In the genomic region with DNA sequence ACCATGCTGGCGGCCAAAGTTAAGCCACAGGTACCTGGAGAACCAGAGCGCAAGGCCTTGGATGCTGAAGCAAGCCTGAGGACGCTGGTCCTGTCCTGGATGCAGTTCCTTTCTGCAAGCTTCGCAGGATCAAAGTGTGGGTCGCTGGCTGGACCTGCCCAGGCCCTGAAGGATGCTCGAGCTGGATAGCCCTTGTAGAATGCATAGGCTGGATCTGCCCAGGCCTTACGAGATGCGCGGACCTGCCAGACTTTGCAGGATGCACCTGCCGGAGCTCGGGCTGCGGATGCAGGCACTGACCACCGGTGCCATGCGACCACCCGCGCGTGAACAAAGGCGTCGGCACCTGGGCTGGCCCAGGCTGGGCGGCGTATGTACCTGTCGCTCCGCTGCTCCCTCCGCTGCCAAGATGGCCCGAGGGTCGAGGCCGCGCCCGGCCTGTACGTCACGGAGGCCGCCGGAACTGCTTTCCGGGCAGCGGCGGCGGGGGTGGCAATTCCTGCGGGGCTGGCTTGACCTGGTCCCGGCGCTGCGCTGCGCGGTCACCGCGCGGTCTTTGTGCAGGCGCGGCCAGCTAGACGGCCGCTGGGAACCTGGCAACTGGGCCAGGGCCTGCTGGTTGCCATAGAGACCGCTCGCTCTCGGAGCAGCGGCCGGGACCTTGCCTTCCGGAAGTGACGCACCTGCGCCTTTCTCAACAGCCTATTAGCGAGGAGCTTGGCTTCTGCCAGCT, we compare ENCODE assay signal across 8 mouse cellular contexts. TPM values are rescaled to one million over a fixed set of nuclear protein-coding genes. Genes with fewer than 3 reads are reported as not detected.
DNase-seq lines count a peak whose midpoint lies in the region; ATAC-seq lines count a peak whose summit lies in the region.

A gene (minus strand): TSS at position 635 of the 733 bp plus-strand sequence.

- peaks cover 41% of the 10 kb centered on the region for H3K4me1 ChIP-seq in hindbrain, embryonic 12.5 days
- H3K4me1 ChIP-seq in lung, embryonic 15.5 days: no peaks in the 10 kb centered on the region

- H3K36me3 ChIP-seq in hindbrain, embryonic 12.5 days: peaks cover 44% of the 10 kb centered on the region
- H3K36me3 ChIP-seq in lung, embryonic 15.5 days: peaks cover 6% of the 10 kb centered on the region; the same call in 1 of the 2 replicates

- ATAC-seq in hindbrain, embryonic 12.5 days (ENCODE audit: low FRiP score): peak; percentile 93
- ATAC-seq in lung, embryonic 15.5 days (ENCODE audit: borderline replicate concordance, extremely low read depth, low FRiP score, low TSS enrichment): peak; percentile 80

- H3K4me3 ChIP-seq in hindbrain, embryonic 12.5 days: peak within 1 kb of the TSS; percentile 77
- H3K4me3 ChIP-seq in lung, embryonic 15.5 days: peak within 1 kb of the TSS; percentile 56

- H3K4me2 ChIP-seq in hindbrain, embryonic 12.5 days (replicated peaks): peak within 1 kb of the TSS; percentile 85
- peak within 1 kb of the TSS; percentile 89 for H3K4me2 ChIP-seq in lung, embryonic 15.5 days

- H3K27ac ChIP-seq in hindbrain, embryonic 12.5 days: peak within 1 kb of the TSS; percentile 94
- peak within 1 kb of the TSS; percentile 43; the same call in 1 of the 2 replicates for H3K27ac ChIP-seq in lung, embryonic 15.5 days

- H3K9ac ChIP-seq in hindbrain, embryonic 12.5 days: peak within 1 kb of the TSS; percentile 85
- peak within 1 kb of the TSS; percentile 57 for H3K9ac ChIP-seq in lung, embryonic 15.5 days

- 11% methylated on average over 59 of the region's 59 CpGs for WGBS in hindbrain, embryonic 12.5 days
- 9% methylated on average over 59 of the region's 59 CpGs for WGBS in lung, embryonic 15.5 days

- peaks cover 8% of the 10 kb centered on the region; the same call in 1 of the 2 replicates for H3K9me3 ChIP-seq in hindbrain, embryonic 12.5 days (replicated peaks)
- no peaks in the 10 kb centered on the region for H3K9me3 ChIP-seq in lung, embryonic 15.5 days

- peak; percentile 40 for DNase-seq in MN1 (ENCODE audit: low spot score)
- peak; percentile 93 for DNase-seq in cerebellum, adult 9-11 months
- DNase-seq in frontal cortex, postnatal 14 days (ENCODE audit: low spot score in 2 of 2): peak; percentile 80 to 81
- peak; percentile 93 for DNase-seq in layer of hippocampus, adult 9-11 months
- peak; percentile 90 for DNase-seq in ovary, adult 18-20 months (ENCODE audit: low spot score)
- peak; percentile 65 to 77 for DNase-seq in thymus, adult 18-20 months

- peaks cover 3% of the 10 kb centered on the region; the same call in 1 of the 2 replicates for H3K27me3 ChIP-seq in hindbrain, embryonic 12.5 days
- no peaks in the 10 kb centered on the region for H3K27me3 ChIP-seq in lung, embryonic 15.5 days

RNA-seq across cellular contexts. Expression of the gene that starts here (rescaled TPM):
- 48.9 and 52.5 TPM in 2 replicates for polyA plus RNA-seq in hindbrain, embryonic 12.5 days (2016; fragmentation: Nextera tagmentation; extraction: Ambion mirVana)
- 11.0 and 11.4 TPM in 2 replicates for polyA plus RNA-seq in lung, embryonic 15.5 days (2015; fragmentation: Nextera tagmentation; extraction: Ambion mirVana)

Comparison
In these comparisons a context has a peak if more than half of its experiments do, and no peak if none do; other contexts are left out.
1. Peak in every context shown above with its lines: DNase-seq, ATAC-seq, H3K4me3 ChIP-seq and H3K27ac ChIP-seq.
2. DNase-seq: peak in every context shown above with its lines; median percentile 93 in cerebellum, adult 9-11 months; 93 in layer of hippocampus, adult 9-11 months; 90 in ovary, adult 18-20 months; 80 in frontal cortex, postnatal 14 days; 71 in thymus, adult 18-20 months; 40 in MN1.